Mouse (Mus musculus): ENCODE results near the gene Pgf.

- TF ChIP-seq CTCF (IDR thresholded peaks at IDR 0.05; ENCODE audit: low read depth, low read length) (peak; percentile 94), POLR2A (IDR thresholded peaks at IDR 0.05; ENCODE audit: borderline replicate concordance, low read depth, low read length) (no peak)
Observed at GRCm38 (mm10) chr12:85142803-85143202, 34.8 kb downstream of the Pgf start.
